Mouse (Mus musculus) heart, embryonic 11.5 days (tissue): ENCODE measurements around the gene Cct5. TPM values are rescaled to one million over a fixed set of nuclear protein-coding genes. Genes with fewer than 3 reads are reported as not detected.

Experiments
- ATAC-seq: fragments of 200-750 bp; cut with Nextera tagmentation; replicated peaks from 2 replicates; pipeline ENCODE4 v1.8.0; 2017; ENCODE audit warnings: moderate library complexity; ENCODE audit not compliant: insufficient number of reproducible peaks, low FRiP score, low TSS enrichment
- H3K27ac ChIP-seq: fragments of 300-500 bp; sonication (generic); 2 replicates; pipeline ENCODE4 v1.5.1; 2014; ENCODE audit warnings: mild to moderate bottlenecking, low read depth, low read length
- H3K27me3 ChIP-seq: fragments of 300-500 bp; sonication (generic); 2 replicates; pipeline ENCODE4 v1.6.1; 2014; ENCODE audit warnings: mild to moderate bottlenecking, low read length, mixed read lengths; ENCODE audit not compliant: control insufficient read depth, insufficient read depth
- H3K36me3 ChIP-seq: fragments of 300-500 bp; sonication (generic); 2 replicates; pipeline ENCODE4 v1.6.1; 2014; ENCODE audit warnings: mild to moderate bottlenecking, low read length, moderate library complexity, mixed read lengths; ENCODE audit not compliant: control insufficient read depth, insufficient read depth
- H3K4me1 ChIP-seq: fragments of 300-500 bp; sonication (generic); 2 replicates; pipeline ENCODE4 v1.6.1; 2014; ENCODE audit warnings: low read length; ENCODE audit not compliant: control insufficient read depth, insufficient read depth
- H3K4me2 ChIP-seq: fragments of 300-500 bp; sonication (generic); 2 replicates; pipeline ENCODE4 v1.6.1; 2014; ENCODE audit warnings: mild to moderate bottlenecking, moderate library complexity
- H3K4me3 ChIP-seq: fragments of 300-500 bp; sonication (generic); 2 replicates; pipeline ENCODE4 v1.5.1; 2014; ENCODE audit warnings: low read depth, low read length
- H3K9ac ChIP-seq: fragments of 300-500 bp; sonication (generic); 2 replicates; pipeline ENCODE4 v1.6.1; 2014; ENCODE audit warnings: mild to moderate bottlenecking, low read depth, low read length, moderate library complexity
- H3K9me3 ChIP-seq: fragments of 300-500 bp; sonication (generic); replicated peaks from 2 replicates; pipeline ENCODE4 v1.6.1; 2016; ENCODE audit warnings: low read length; ENCODE audit not compliant: control insufficient read depth
- WGBS: fragments of 180-500 bp; shearing (Covaris S2); extraction: QIAGEN DNeasy Blood & Tissue Kit; methylation state at CpG from one replicate; pipeline ENCODE4 v1.1.7; 2014; ENCODE audit not compliant: insufficient replicate concordance; 5-methylcytosine and 5-hydroxymethylcytosine counted together
- polyA plus RNA-seq: library from polyadenylated mRNA; unstranded; fragments of >200 nt; fragmentation: Nextera tagmentation; extraction: Ambion mirVana; gene quantifications from 2 replicates; pipeline ENCODE4 v1.2.1, GENCODE M21; 2014

Gene Cct5
- polyA plus RNA-seq, 1 experiment from 2014 or later, result 455 TPM

- Histone ChIP-seq H3K4me2 (no peak overlapping the region), H3K36me3 (no peaks in the 10 kb centered on the region), H3K4me1 (no peaks in the 10 kb centered on the region), H3K9me3 (no peaks in the 10 kb centered on the region), H3K4me3 (no peak overlapping the region), H3K9ac (no peak overlapping the region), H3K27ac (no peak overlapping the region), H3K27me3 (no peaks in the 10 kb centered on the region)
- 81% methylated on average over 12 of the region's 12 CpGs for WGBS
- ATAC-seq, result no peak
Measured at GRCm38 (mm10) chr15:31631396-31631858, 29.8 kb upstream of the Cct5 start.

GRCm38 (mm10) chr15:31629556-31629955 lies 28.0 kb upstream of the Cct5 start:
- Histone ChIP-seq H3K4me3 (no peak overlapping the region), H3K4me2 (no peak overlapping the region), H3K9me3 (no peaks in the 10 kb centered on the region), H3K9ac (no peak overlapping the region), H3K27ac (no peak overlapping the region), H3K4me1 (no peaks in the 10 kb centered on the region), H3K27me3 (no peaks in the 10 kb centered on the region), H3K36me3 (no peaks in the 10 kb centered on the region)
- 86% methylated on average over 3 of the region's 3 CpGs for WGBS
- ATAC-seq, result no peak

- Histone ChIP-seq H3K27ac (no peak overlapping the region), H3K27me3 (no peaks in the 10 kb centered on the region), H3K9ac (no peak overlapping the region), H3K4me2 (no peak overlapping the region), H3K4me1 (no peaks in the 10 kb centered on the region), H3K4me3 (no peak overlapping the region), H3K9me3 (no peaks in the 10 kb centered on the region), H3K36me3 (no peaks in the 10 kb centered on the region)
- 76% methylated on average over 10 of the region's 10 CpGs for WGBS
- ATAC-seq, result no peak
Measured at GRCm38 (mm10) chr15:31628180-31628579, 26.6 kb upstream of the Cct5 start.

- no peak overlapping the region for H3K9ac ChIP-seq
- H3K36me3 ChIP-seq, result no peaks in the 10 kb centered on the region
- H3K4me2 ChIP-seq, result 0 out of 2 replicates have a peak overlapping the region, but pooled peaks have one; percentile 3
- no peaks in the 10 kb centered on the region for H3K4me1 ChIP-seq
- no peak overlapping the region for H3K4me3 ChIP-seq
- no peaks in the 10 kb centered on the region for H3K27me3 ChIP-seq
- 41% methylated on average over 12 of the region's 12 CpGs for WGBS
- ATAC-seq, result no peak
- 0 out of 2 replicates have a peak overlapping the region, but pooled peaks have one; percentile 25 for H3K27ac ChIP-seq
- H3K9me3 ChIP-seq, result no peaks in the 10 kb centered on the region
Measured at GRCm38 (mm10) chr15:31627277-31628154, 25.9 kb upstream of the Cct5 start.

- H3K4me2 ChIP-seq, result no peak overlapping the region
- no peaks in the 10 kb centered on the region for H3K4me1 ChIP-seq
- 90% methylated on average over 8 of the region's 8 CpGs for WGBS
- H3K4me3 ChIP-seq, result no peak overlapping the region
- no peaks in the 10 kb centered on the region for H3K9me3 ChIP-seq
- H3K9ac ChIP-seq, result no peak overlapping the region
- H3K27me3 ChIP-seq, result no peaks in the 10 kb centered on the region
- peaks cover 8% of the 10 kb centered on the region for H3K36me3 ChIP-seq
- no peak for ATAC-seq
- H3K27ac ChIP-seq, result no peak overlapping the region
Measured at GRCm38 (mm10) chr15:31619521-31619920, 17.9 kb upstream of the Cct5 start.

- no peak overlapping the region for H3K27ac ChIP-seq
- no peak for ATAC-seq
- 91% methylated on average over 9 of the region's 9 CpGs for WGBS
- no peaks in the 10 kb centered on the region for H3K9me3 ChIP-seq
- H3K27me3 ChIP-seq, result no peaks in the 10 kb centered on the region
- H3K36me3 ChIP-seq, result peaks cover 8% of the 10 kb centered on the region
- no peak overlapping the region for H3K4me3 ChIP-seq
- H3K4me1 ChIP-seq, result no peaks in the 10 kb centered on the region
- H3K9ac ChIP-seq, result no peak overlapping the region
- no peak overlapping the region for H3K4me2 ChIP-seq
Measured at GRCm38 (mm10) chr15:31617261-31617660, 15.7 kb upstream of the Cct5 start.

GRCm38 (mm10) chr15:31614666-31615065 lies 13.1 kb upstream of the Cct5 start:
- ATAC-seq, result no peak
- H3K36me3 ChIP-seq, result peaks cover 5% of the 10 kb centered on the region
- no peak overlapping the region for H3K4me3 ChIP-seq
- H3K9ac ChIP-seq, result no peak overlapping the region
- H3K27me3 ChIP-seq, result no peaks in the 10 kb centered on the region
- WGBS, result 88% methylated on average over 2 of the region's 2 CpGs
- no peak overlapping the region for H3K27ac ChIP-seq
- no peaks in the 10 kb centered on the region for H3K4me1 ChIP-seq
- H3K4me2 ChIP-seq, result no peak overlapping the region
- no peaks in the 10 kb centered on the region for H3K9me3 ChIP-seq

GRCm38 (mm10) chr15:31613826-31614453 lies 12.3 kb upstream of the Cct5 start:
- Histone ChIP-seq H3K27ac (no peak overlapping the region), H3K36me3 (peaks cover 3% of the 10 kb centered on the region), H3K4me2 (no peak overlapping the region), H3K27me3 (no peaks in the 10 kb centered on the region), H3K4me1 (no peaks in the 10 kb centered on the region), H3K9ac (no peak overlapping the region), H3K4me3 (no peak overlapping the region), H3K9me3 (no peaks in the 10 kb centered on the region)
- 84% methylated on average over 6 of the region's 6 CpGs for WGBS
- no peak for ATAC-seq
